Mouse (Mus musculus) CD4-positive, CD25-positive, alpha-beta regulatory T cell (primary cell): Measurements from ENCODE around the gene Gm7861. TPM values are rescaled to one million over a fixed set of nuclear protein-coding genes. Genes with fewer than 3 reads are reported as not detected.

ENCODE experiments used
- polyA plus RNA-seq: library from polyadenylated mRNA; unstranded; fragments of 100-300 nt; shearing (Covaris generic); gene quantifications from one replicate; pipeline ENCODE4 v1.2.1, GENCODE M21; 2017

Gm7861 gene
- polyA plus RNA-seq = not detected

GRCm38 (mm10) chr8:21594408-21594807, at the start of gene Gm7861:
Gene Gm7861 (minus strand): TSS chr8:21594508.

GRCm38 (mm10) chr8:21617883-21618282, 23.6 kb upstream of the Gm7861 start, which contains the start of gene Defa26:
Gene Defa26 (plus strand): TSS chr8:21618183.

GRCm38 (mm10) chr8:21582706-21583105, 11.6 kb downstream of the Gm7861 start, which contains the start of gene Defa28:
Gene Defa28 (plus strand): TSS chr8:21583006.

GRCm38 (mm10) chr8:21565086-21565485, 29.2 kb downstream of the Gm7861 start, which contains the start of gene Defa37:
Gene Defa37 (plus strand): TSS chr8:21565386.

Other genes starting within 250 kb of the Gm7861 start
- not detected for gene Defa2, start 216.0 kb downstream of the Gm7861 start, polyA plus RNA-seq
- gene Defa33, start 202.7 kb downstream of the Gm7861 start, polyA plus RNA-seq = not detected
- not detected for gene Defa36, start 167.1 kb downstream of the Gm7861 start, polyA plus RNA-seq
- not detected for gene Gm7849, start 137.9 kb downstream of the Gm7861 start, polyA plus RNA-seq
- not detected for gene Defa20, start 85.2 kb downstream of the Gm7861 start, polyA plus RNA-seq
- gene Defa32, start 65.5 kb downstream of the Gm7861 start, polyA plus RNA-seq = not detected
- not detected for gene Defa37, start 29.1 kb downstream of the Gm7861 start, polyA plus RNA-seq
- not detected for gene Defa28, start 11.5 kb downstream of the Gm7861 start, polyA plus RNA-seq
- not detected for gene Defa26, start 23.7 kb upstream of the Gm7861 start, polyA plus RNA-seq
- gene Defa17, start 61.3 kb upstream of the Gm7861 start, polyA plus RNA-seq = not detected
- gene Defa34, start 71.3 kb upstream of the Gm7861 start, polyA plus RNA-seq = not detected
- not detected for gene AY761184, start 109.1 kb upstream of the Gm7861 start, polyA plus RNA-seq
- not detected for gene Defa24, start 140.0 kb upstream of the Gm7861 start, polyA plus RNA-seq
- gene Defb50, start 229.0 kb upstream of the Gm7861 start, polyA plus RNA-seq = not detected
- not detected for gene Defb2, start 245.4 kb upstream of the Gm7861 start, polyA plus RNA-seq